Mouse (Mus musculus) adipocyte (in vitro differentiated cells): ENCODE results near the gene Hmgcl.
"Not testable (repeated sequence)": the region's sequence is repeated elsewhere in the genome, so short reads cannot be mapped to it uniquely, and the experiment has no call there.

Source experiments
- DNase-seq: peaks from one replicate; pipeline ENCODE4 v3.0.0-alpha.2; 2016; ENCODE audit warnings: low spot score

Gene Hmgcl

GRCm38 (mm10) chr4:135961709-135962108 is 15.5 kb downstream of the Hmgcl start:
- no peak for DNase-seq

- DNase-seq, result no peak
Observed at GRCm38 (mm10) chr4:135962198-135962597, 15.9 kb downstream of the Hmgcl start.

- no peak for DNase-seq
Observed at GRCm38 (mm10) chr4:135962946-135963345, 16.7 kb downstream of the Hmgcl start.

- DNase-seq, result peak; percentile 96
Observed at GRCm38 (mm10) chr4:135963457-135964193, 17.4 kb downstream of the Hmgcl start, which contains the start of gene Gale. Gene Gale, plus strand, starts transcription at chr4:135963727.

- DNase-seq, result peak; percentile 87
Observed at GRCm38 (mm10) chr4:135964426-135964825, 18.2 kb downstream of the Hmgcl start.

GRCm38 (mm10) chr4:135965113-135965512 is 18.9 kb downstream of the Hmgcl start:
- no peak for DNase-seq

GRCm38 (mm10) chr4:135966283-135966682 is 20.0 kb downstream of the Hmgcl start:
- no peak for DNase-seq

- no peak for DNase-seq
Observed at GRCm38 (mm10) chr4:135967086-135967760, 21.0 kb downstream of the Hmgcl start.

GRCm38 (mm10) chr4:135968271-135968869 is 22.1 kb downstream of the Hmgcl start:
- no peak for DNase-seq

GRCm38 (mm10) chr4:135969070-135969750 is 23.0 kb downstream of the Hmgcl start:
- no peak for DNase-seq

GRCm38 (mm10) chr4:135970585-135970984 is 24.3 kb downstream of the Hmgcl start:
- DNase-seq, result no peak

- no peak for DNase-seq
Observed at GRCm38 (mm10) chr4:135971805-135972555, 25.7 kb downstream of the Hmgcl start.

- peak; percentile 79 for DNase-seq
Observed at GRCm38 (mm10) chr4:135972556-135972906, 26.3 kb downstream of the Hmgcl start, which contains the start of gene Lypla2. Gene Lypla2, minus strand, starts transcription at chr4:135972626.

- no peak for DNase-seq
Observed at GRCm38 (mm10) chr4:135972911-135973811, 26.9 kb downstream of the Hmgcl start.

GRCm38 (mm10) chr4:135976146-135976545 is 29.9 kb downstream of the Hmgcl start:
- DNase-seq, result no peak

- not testable (repeated sequence) for DNase-seq
Observed at GRCm38 (mm10) chr4:135980223-135980622, 34.0 kb downstream of the Hmgcl start.

- DNase-seq, result no peak
Observed at GRCm38 (mm10) chr4:135981524-135982063, 35.3 kb downstream of the Hmgcl start.

- DNase-seq, result no peak
Observed at GRCm38 (mm10) chr4:135984556-135984955, 38.3 kb downstream of the Hmgcl start.

- DNase-seq, result no peak
Observed at GRCm38 (mm10) chr4:135985193-135985592, 38.9 kb downstream of the Hmgcl start.

GRCm38 (mm10) chr4:135985769-135986168 is 39.5 kb downstream of the Hmgcl start:
- no peak for DNase-seq
